Mouse (Mus musculus) heart, embryonic 14.5 days (tissue): ENCODE measurements at regions not wholly inside any gene's neighbourhood (a gene's known extent, or its start where the extent isn't known, plus 50 kb on each side); places are given as distances from the start of the nearest gene placed in this dataset.
A peak's percentile ranks its signal among the peaks of the same experiment; 100 is the strongest.

ENCODE experiments used
- ATAC-seq: fragments of 200-750 bp; cut with Nextera tagmentation; 2 replicates; pipeline ENCODE4 v1.8.0; 2017; ENCODE audit warnings: low read depth, moderate TSS enrichment; ENCODE audit not compliant: insufficient number of reproducible peaks, insufficient read depth, low FRiP score
- H3K27ac ChIP-seq, 2 experiments: fragments of 200-500 bp in 1 of 2; fragments of 300-500 bp in 1 of 2; sonication (generic) in 1 of 2; replicated peaks in 1 of 2; 2 replicates each; pipeline ENCODE4 v1.5.1; 2012 to 2014; ENCODE audit warnings: low read depth in 2 of 2, low read length in 2 of 2, control low read depth in 1 of 2, mild to moderate bottlenecking in 1 of 2, mixed read lengths in 1 of 2; ENCODE audit not compliant: control insufficient read depth in 1 of 2, insufficient read depth in 1 of 2
- H3K27me3 ChIP-seq: fragments of 300-500 bp; sonication (generic); 2 replicates; pipeline ENCODE4 v1.6.1; 2014; ENCODE audit warnings: mild to moderate bottlenecking, low read length, control low read depth; ENCODE audit not compliant: control insufficient read depth, insufficient read depth
- H3K36me3 ChIP-seq: fragments of 300-500 bp; sonication (generic); 2 replicates; pipeline ENCODE4 v1.6.1; 2014; ENCODE audit warnings: mild to moderate bottlenecking, control low read depth, low read length, mixed read lengths; ENCODE audit not compliant: control insufficient read depth, insufficient read depth
- H3K4me1 ChIP-seq, 2 experiments: fragments of 200-500 bp in 1 of 2; fragments of 300-500 bp in 1 of 2; sonication (generic) in 1 of 2; 2 replicates each; pipeline ENCODE4 v1.6.1; 2012 to 2014; ENCODE audit warnings: low read length in 2 of 2, control low read depth in 1 of 2, mixed read lengths in 1 of 2; ENCODE audit not compliant: control insufficient read depth in 2 of 2, insufficient read depth in 2 of 2
- H3K4me2 ChIP-seq: fragments of 300-500 bp; sonication (generic); 2 replicates; pipeline ENCODE4 v1.6.1; 2014; ENCODE audit warnings: mild to moderate bottlenecking, low read length
- H3K4me3 ChIP-seq, 2 experiments: fragments of 200-500 bp in 1 of 2; fragments of 300-500 bp in 1 of 2; sonication (generic) in 1 of 2; 2 replicates each; pipeline ENCODE4 v1.5.1; 2012 to 2014; ENCODE audit warnings: low read length in 2 of 2, mild to moderate bottlenecking in 2 of 2, control low read depth in 1 of 2, low read depth in 1 of 2, moderate library complexity in 1 of 2; ENCODE audit not compliant: control insufficient read depth in 1 of 2, insufficient read depth in 1 of 2
- H3K9ac ChIP-seq: fragments of 300-500 bp; sonication (generic); 2 replicates; pipeline ENCODE4 v1.6.1; 2014; ENCODE audit warnings: mild to moderate bottlenecking, low read length
- H3K9me3 ChIP-seq: fragments of 300-500 bp; sonication (generic); 2 replicates; pipeline ENCODE4 v1.6.1; 2016; ENCODE audit warnings: low read length, control low read depth; ENCODE audit not compliant: control insufficient read depth
- WGBS: fragments of 180-500 bp; shearing (Covaris S2); extraction: QIAGEN DNeasy Blood & Tissue Kit; methylation state at CpG from one replicate; pipeline ENCODE4 v1.1.7; 2014; 5-methylcytosine and 5-hydroxymethylcytosine counted together

DNA sequence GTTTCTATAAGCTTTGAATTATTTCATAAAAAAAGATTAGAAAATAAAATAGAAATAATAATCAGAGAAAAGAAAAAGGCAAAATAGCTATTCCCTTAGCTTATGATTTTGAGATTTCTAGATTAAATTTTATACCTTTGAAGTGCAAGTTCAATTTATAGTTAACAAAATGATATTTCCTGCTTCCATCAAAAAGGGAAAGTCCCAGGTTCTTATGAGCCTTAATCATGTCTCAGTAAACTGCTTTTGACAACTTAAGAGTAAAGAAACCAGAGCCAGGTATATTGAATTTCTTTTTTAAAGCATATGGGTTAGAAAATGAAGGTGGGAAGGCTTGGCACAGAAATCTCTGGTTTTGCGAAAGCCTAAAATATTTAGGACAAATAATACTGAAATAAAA is 733.4 kb upstream of the Tbl1xr1 start:
- Histone ChIP-seq H3K4me2 (no peak overlapping the region), H3K9ac (no peak overlapping the region), H3K9me3 (no peaks in the 10 kb centered on the region), H3K4me3 (no peak overlapping the region), H3K4me1 (no peaks in the 10 kb centered on the region), H3K27me3 (no peaks in the 10 kb centered on the region), H3K36me3 (no peaks in the 10 kb centered on the region), H3K27ac (no peak overlapping the region)
- WGBS: 84% methylated on average over 1 of the region's 1 CpGs
- ATAC-seq: no peak

DNA sequence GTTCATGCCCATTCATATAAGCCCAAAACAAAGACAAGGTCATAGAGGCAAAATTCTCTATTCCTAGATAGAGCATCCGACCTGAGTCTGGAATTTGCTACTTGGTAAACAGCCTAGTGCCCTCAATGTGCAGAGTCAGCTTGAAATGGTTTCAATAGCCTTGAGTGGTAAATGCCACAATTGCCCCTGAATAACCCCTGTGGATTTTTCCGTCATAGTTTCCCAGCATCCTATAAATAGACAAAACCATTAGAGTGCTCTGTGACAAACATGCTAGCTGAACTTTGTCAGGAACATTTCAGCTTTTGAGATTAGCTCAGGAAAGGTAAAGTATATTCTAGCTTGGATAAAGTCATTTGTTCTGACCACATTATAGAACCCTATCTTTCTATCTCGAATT is 727.0 kb upstream of the Tbl1xr1 start:
- no peak overlapping the region for H3K9ac ChIP-seq
- no peak overlapping the region for H3K4me2 ChIP-seq
- 43% methylated on average over 3 of the region's 3 CpGs for WGBS
- ATAC-seq: no peak
- H3K4me3 ChIP-seq: no peak overlapping the region
- H3K27ac ChIP-seq: 0 out of 4 replicates have a peak overlapping the region, but pooled peaks of 1 of the 2 experiments have one; percentile 21
- no peaks in the 10 kb centered on the region for H3K36me3 ChIP-seq
- H3K9me3 ChIP-seq: no peaks in the 10 kb centered on the region
- H3K27me3 ChIP-seq: no peaks in the 10 kb centered on the region
- H3K4me1 ChIP-seq: peaks cover 0 to 7% of the 10 kb centered on the region in 2 experiments; a peak in 3 of 4 replicates

DNA sequence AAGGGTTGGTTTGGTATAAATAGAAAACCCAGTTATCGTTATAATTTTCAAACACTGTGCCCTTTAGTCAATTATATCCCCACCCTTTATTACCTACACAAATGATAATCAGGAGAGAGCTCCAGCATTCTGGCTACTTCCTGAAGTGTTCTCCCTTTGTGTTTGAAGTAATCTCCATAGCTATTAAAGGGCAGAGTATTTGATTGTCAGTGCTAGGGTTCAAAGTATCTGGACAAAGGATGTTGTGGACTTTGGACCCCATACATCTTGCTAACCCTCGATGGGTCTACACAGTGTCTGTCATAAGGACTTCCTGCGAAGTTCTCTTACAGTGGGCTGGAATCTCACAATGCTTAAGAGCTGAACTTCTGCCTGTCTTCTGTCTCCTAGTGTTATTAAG is 720.3 kb upstream of the Tbl1xr1 start:
- no peaks in the 10 kb centered on the region for H3K4me1 ChIP-seq
- ATAC-seq: no peak

DNA sequence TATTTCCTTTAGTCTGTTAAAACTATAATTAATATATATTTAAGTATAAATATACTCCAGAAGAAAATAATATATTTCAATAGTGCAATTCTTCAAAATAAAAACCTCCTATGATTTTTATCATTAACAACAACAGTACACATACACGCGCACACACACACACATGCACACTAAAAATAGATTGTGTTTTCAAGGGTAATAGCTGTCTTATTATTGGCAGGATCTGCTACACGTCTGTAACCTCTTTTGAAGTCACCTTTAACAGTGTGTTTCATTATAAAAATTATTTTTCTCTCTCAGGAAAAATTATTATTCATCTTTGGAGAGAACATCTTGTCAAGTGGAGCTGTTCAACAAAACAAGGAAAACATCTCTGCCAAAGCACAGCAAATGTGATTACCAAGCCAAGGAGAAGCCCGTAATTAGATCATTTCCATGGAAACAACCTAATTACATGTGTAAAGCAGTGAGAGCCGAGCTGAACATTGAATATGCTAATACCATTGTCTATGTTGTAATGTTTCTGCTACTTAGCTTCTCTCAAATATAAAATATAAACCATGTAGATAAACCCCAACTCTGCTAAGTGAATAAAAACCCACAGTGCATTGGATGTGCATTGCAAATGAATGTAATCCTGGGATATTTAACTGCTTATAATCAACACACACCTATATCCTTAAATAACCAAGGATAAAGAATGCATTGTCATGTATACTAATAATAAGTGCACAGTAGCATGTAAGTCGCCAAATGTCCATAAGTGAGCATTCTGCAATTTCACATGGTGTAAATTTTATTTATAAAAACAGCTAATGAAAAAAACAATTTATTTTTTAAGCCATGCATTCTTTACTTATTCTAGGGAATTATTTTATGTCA is 719.4 kb upstream of the Tbl1xr1 start:
- H3K4me1 ChIP-seq: no peaks in the 10 kb centered on the region
- H3K27ac ChIP-seq: no peak overlapping the region
- H3K36me3 ChIP-seq: no peaks in the 10 kb centered on the region
- H3K4me2 ChIP-seq: no peak overlapping the region
- H3K9ac ChIP-seq: no peak overlapping the region
- ATAC-seq: no peak
- no peaks in the 10 kb centered on the region for H3K9me3 ChIP-seq
- 70% methylated on average over 6 of the region's 6 CpGs for WGBS
- H3K4me3 ChIP-seq: no peak overlapping the region
- H3K27me3 ChIP-seq: no peaks in the 10 kb centered on the region

More for the DNA sequence above, 720.3 kb upstream of the Tbl1xr1 start:
- WGBS: 56% methylated on average over 3 of the region's 3 CpGs
- Histone ChIP-seq H3K36me3 (no peaks in the 10 kb centered on the region), H3K27ac (no peak overlapping the region), H3K4me3 (no peak overlapping the region), H3K4me2 (no peak overlapping the region), H3K27me3 (no peaks in the 10 kb centered on the region), H3K9me3 (no peaks in the 10 kb centered on the region), H3K9ac (no peak overlapping the region)

DNA sequence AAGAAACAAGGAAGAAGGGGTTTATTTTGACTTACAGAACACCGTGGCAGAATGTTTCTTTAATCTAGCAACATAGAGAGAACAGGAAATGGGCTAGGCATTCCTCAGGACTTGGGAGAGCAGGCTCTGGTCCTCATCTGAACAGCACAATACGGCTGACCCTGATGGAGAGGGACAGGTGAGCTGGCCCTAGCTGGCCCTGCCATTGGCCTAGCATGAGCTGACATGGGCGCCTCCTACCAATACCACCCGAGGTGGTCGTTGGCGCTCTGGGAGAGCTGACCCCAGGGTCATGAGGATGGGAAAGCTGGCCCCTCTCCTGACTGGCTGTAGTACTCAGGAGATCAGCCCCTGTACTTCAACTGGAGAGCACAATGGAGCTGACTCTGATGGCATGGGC is 718.4 kb upstream of the Tbl1xr1 start:
- Histone ChIP-seq H3K4me3 (no peak overlapping the region), H3K27me3 (no peaks in the 10 kb centered on the region), H3K9me3 (no peaks in the 10 kb centered on the region), H3K4me2 (no peak overlapping the region), H3K36me3 (no peaks in the 10 kb centered on the region), H3K27ac (no peak overlapping the region), H3K4me1 (no peaks in the 10 kb centered on the region), H3K9ac (no peak overlapping the region)
- 76% methylated on average over 6 of the region's 6 CpGs for WGBS
- no peak for ATAC-seq

DNA sequence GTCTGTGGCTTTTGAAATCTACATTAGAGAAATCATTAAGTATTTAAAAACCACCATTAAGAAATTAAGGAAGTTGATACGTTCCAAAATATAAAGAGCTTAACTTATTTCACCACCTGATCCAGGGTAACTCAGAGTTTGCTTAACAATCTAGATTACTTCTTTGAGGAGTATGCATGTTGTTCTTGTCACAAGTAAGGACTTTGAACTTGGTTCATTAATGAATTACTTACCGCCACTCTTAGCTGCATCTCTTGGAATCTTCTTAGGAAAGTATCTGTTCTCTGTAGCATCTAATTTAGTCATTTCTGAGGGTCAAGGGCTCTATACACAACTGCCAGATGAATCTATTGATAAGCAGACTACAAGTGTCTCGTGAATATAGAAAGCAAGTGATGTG is 715.4 kb upstream of the Tbl1xr1 start:
- 86% methylated on average over 3 of the region's 3 CpGs for WGBS
- no peak overlapping the region for H3K4me2 ChIP-seq
- no peak for ATAC-seq

DNA sequence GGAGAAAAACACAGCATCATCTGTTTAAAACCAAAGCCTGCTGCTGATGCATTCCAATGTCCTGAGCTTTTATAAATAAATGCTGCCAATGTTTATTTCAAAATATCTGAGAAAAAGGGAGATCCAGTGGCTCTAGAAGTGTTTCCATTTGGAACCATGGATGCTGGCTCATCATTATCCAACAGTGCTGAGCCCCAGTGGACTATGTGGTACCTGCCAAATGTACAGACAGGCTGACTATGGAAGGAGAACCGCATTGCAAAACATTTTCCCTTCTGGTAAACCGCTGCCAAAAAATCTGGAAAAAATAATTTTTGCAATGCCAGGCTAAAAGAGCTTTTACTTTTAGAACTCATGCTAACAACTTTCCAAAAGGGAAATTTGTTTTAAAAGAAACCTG is 696.6 kb upstream of the Tbl1xr1 start:
- Histone ChIP-seq H3K9me3 (no peaks in the 10 kb centered on the region), H3K36me3 (no peaks in the 10 kb centered on the region), H3K27me3 (no peaks in the 10 kb centered on the region), H3K4me3 (no peak overlapping the region), H3K27ac (no peak overlapping the region), H3K4me2 (no peak overlapping the region), H3K9ac (no peak overlapping the region), H3K4me1 (no peaks in the 10 kb centered on the region)
- 94% methylated on average over 2 of the region's 2 CpGs for WGBS
- no peak for ATAC-seq

More for the DNA sequence above, 715.4 kb upstream of the Tbl1xr1 start:
- Histone ChIP-seq H3K4me1 (no peaks in the 10 kb centered on the region), H3K27me3 (no peaks in the 10 kb centered on the region), H3K9ac (no peak overlapping the region), H3K27ac (no peak overlapping the region), H3K36me3 (no peaks in the 10 kb centered on the region), H3K4me3 (no peak overlapping the region), H3K9me3 (no peaks in the 10 kb centered on the region)

DNA sequence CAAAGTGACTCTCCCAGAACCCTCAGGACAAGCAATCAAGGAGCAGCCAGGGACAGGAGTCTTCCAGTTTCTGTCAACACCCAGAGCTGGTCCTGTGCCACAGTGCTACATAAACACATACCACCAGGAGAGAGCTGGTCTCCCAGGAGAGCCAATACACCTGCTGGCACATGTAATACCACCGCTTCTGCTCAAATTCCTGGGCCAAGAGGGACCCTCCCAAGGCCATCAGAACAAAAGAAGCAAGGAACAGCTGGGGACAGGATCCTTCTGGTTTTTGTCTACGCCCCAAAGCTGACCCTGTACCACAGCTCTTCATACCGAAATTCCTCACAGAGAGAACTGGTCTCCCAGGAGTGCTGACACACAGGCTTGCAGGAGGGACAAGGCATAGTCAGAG is 695.4 kb upstream of the Tbl1xr1 start:
- Histone ChIP-seq H3K36me3 (no peaks in the 10 kb centered on the region), H3K4me1 (no peaks in the 10 kb centered on the region), H3K4me2 (no peak overlapping the region), H3K4me3 (no peak overlapping the region), H3K27ac (no peak overlapping the region), H3K9ac (no peak overlapping the region), H3K9me3 (no peaks in the 10 kb centered on the region), H3K27me3 (no peaks in the 10 kb centered on the region)
- WGBS: 52% methylated on average over 3 of the region's 3 CpGs
- ATAC-seq: no peak
